Mouse (Mus musculus) limb, embryonic 15.5 days (tissue): ENCODE measurements around the gene Macrod1. TPM values are rescaled to one million over a fixed set of nuclear protein-coding genes. Genes with fewer than 3 reads are reported as not detected.

Experiments
- ATAC-seq: fragments of 200-750 bp; cut with Nextera tagmentation; 2 replicates; pipeline ENCODE4 v1.8.0; 2017; ENCODE audit warnings: low read depth, moderate TSS enrichment; ENCODE audit not compliant: insufficient number of reproducible peaks, low FRiP score, low TSS enrichment
- H3K27ac ChIP-seq: fragments of 300-500 bp; sonication (generic); 2 replicates; pipeline ENCODE4 v1.5.1; 2015; ENCODE audit warnings: moderate library complexity, mild to moderate bottlenecking, inconsistent platforms
- H3K27me3 ChIP-seq: fragments of 300-500 bp; sonication (generic); 2 replicates; pipeline ENCODE4 v1.6.1; 2015; ENCODE audit warnings: inconsistent platforms
- H3K36me3 ChIP-seq: fragments of 300-500 bp; sonication (generic); 2 replicates; pipeline ENCODE4 v1.6.1; 2015; ENCODE audit warnings: inconsistent platforms
- H3K4me1 ChIP-seq: fragments of 300-500 bp; sonication (generic); 2 replicates; pipeline ENCODE4 v1.6.1; 2015; ENCODE audit warnings: inconsistent platforms
- H3K4me2 ChIP-seq: fragments of 300-500 bp; sonication (generic); 2 replicates; pipeline ENCODE4 v1.6.1; 2015; ENCODE audit warnings: mild to moderate bottlenecking, inconsistent platforms
- H3K4me3 ChIP-seq: fragments of 300-500 bp; sonication (generic); 2 replicates; pipeline ENCODE4 v1.5.1; 2015; ENCODE audit warnings: mild to moderate bottlenecking, inconsistent platforms
- H3K9ac ChIP-seq: fragments of 300-500 bp; sonication (generic); 2 replicates; pipeline ENCODE4 v1.6.1; 2015; ENCODE audit warnings: inconsistent platforms
- H3K9me3 ChIP-seq: fragments of 300-500 bp; sonication (generic); 2 replicates; pipeline ENCODE4 v1.6.1; 2016; ENCODE audit warnings: inconsistent platforms
- WGBS: fragments of 180-500 bp; shearing (Covaris S2); methylation state at CpG from one replicate; pipeline ENCODE4 v1.1.7; 2015; 5-methylcytosine and 5-hydroxymethylcytosine counted together
- polyA plus RNA-seq: library from polyadenylated mRNA; unstranded; fragments of >200 nt; fragmentation: Nextera tagmentation; extraction: Ambion mirVana; gene quantifications from 2 replicates; pipeline ENCODE4 v1.2.1, GENCODE M21; 2015

Gene Macrod1
- polyA plus RNA-seq, 1 experiment from 2014 or later = 18.2 TPM

GRCm38 (mm10) chr19:7166200-7166711 is 109.6 kb downstream of the Macrod1 start:
- Histone ChIP-seq H3K4me3 (peak overlapping the region; percentile 73), H3K9ac (peak overlapping the region; percentile 62), H3K9me3 (no peaks in the 10 kb centered on the region), H3K4me2 (peak overlapping the region; percentile 99), H3K36me3 (no peaks in the 10 kb centered on the region), H3K4me1 (peaks cover 42% of the 10 kb centered on the region), H3K27ac (no peak overlapping the region), H3K27me3 (peaks cover 42% of the 10 kb centered on the region)
- WGBS = 3% methylated on average over 15 of the region's 15 CpGs
- no peak for ATAC-seq

GRCm38 (mm10) chr19:7166767-7167166 is 110.2 kb downstream of the Macrod1 start:
- no peak overlapping the region for H3K4me3 ChIP-seq
- H3K9me3 ChIP-seq = no peaks in the 10 kb centered on the region
- H3K27me3 ChIP-seq = peaks cover 42% of the 10 kb centered on the region
- no peak for ATAC-seq
- no peak overlapping the region for H3K27ac ChIP-seq
- no peak overlapping the region for H3K9ac ChIP-seq
- 13% methylated on average over 6 of the region's 6 CpGs for WGBS
- H3K4me1 ChIP-seq = peaks cover 47% of the 10 kb centered on the region
- no peak overlapping the region for H3K4me2 ChIP-seq
- H3K36me3 ChIP-seq = no peaks in the 10 kb centered on the region

- Histone ChIP-seq H3K9me3 (no peaks in the 10 kb centered on the region), H3K27ac (no peak overlapping the region), H3K36me3 (no peaks in the 10 kb centered on the region), H3K9ac (no peak overlapping the region), H3K4me3 (no peak overlapping the region), H3K4me1 (peaks cover 58% of the 10 kb centered on the region), H3K27me3 (peaks cover 41% of the 10 kb centered on the region), H3K4me2 (no peak overlapping the region)
- ATAC-seq = no peak
- 56% methylated on average over 2 of the region's 2 CpGs for WGBS
Observed at GRCm38 (mm10) chr19:7168423-7168822, 111.8 kb downstream of the Macrod1 start.

DNA sequence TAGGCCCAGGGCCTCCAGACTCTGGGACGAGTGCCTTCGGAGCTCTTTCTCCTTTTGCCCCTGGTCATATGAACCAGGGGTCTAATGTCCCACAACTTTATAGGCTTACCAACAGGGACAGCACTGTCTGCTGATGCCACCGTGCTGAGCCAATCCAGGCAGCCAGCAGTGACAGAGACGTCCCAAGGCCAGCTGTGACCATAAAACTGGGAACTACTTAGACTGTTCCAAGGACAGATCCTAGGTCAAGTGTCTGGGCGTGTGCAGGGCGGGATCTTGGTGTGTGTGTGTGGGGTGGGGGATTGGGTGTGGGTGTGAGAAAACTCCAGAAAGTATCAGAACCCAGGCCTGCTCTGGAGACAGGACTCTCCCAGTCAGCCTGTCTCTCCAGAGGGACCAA is 114.3 kb downstream of the Macrod1 start:
- Histone ChIP-seq H3K4me2 (no peak overlapping the region), H3K27me3 (peaks cover 31% of the 10 kb centered on the region), H3K9me3 (no peaks in the 10 kb centered on the region), H3K9ac (no peak overlapping the region), H3K4me3 (no peak overlapping the region), H3K27ac (peak overlapping the region; percentile 4; the same call in 1 of the 2 replicates), H3K4me1 (peaks cover 43% of the 10 kb centered on the region), H3K36me3 (no peaks in the 10 kb centered on the region)
- WGBS = 54% methylated on average over 6 of the region's 6 CpGs
- ATAC-seq = no peak

- ATAC-seq = no peak
- Histone ChIP-seq H3K27ac (peak overlapping the region; percentile 4; the same call in 1 of the 2 replicates), H3K4me3 (no peak overlapping the region), H3K27me3 (peaks cover 26% of the 10 kb centered on the region), H3K4me1 (peaks cover 43% of the 10 kb centered on the region), H3K9me3 (no peaks in the 10 kb centered on the region), H3K36me3 (no peaks in the 10 kb centered on the region), H3K4me2 (no peak overlapping the region), H3K9ac (no peak overlapping the region)
- 18% methylated on average over 8 of the region's 8 CpGs for WGBS
Observed at GRCm38 (mm10) chr19:7171447-7171846, 114.8 kb downstream of the Macrod1 start.

GRCm38 (mm10) chr19:7172051-7172866 is 115.6 kb downstream of the Macrod1 start:
- Histone ChIP-seq H3K27me3 (peaks cover 18% of the 10 kb centered on the region), H3K27ac (no peak overlapping the region; the same call in 1 of the 2 replicates), H3K9me3 (no peaks in the 10 kb centered on the region), H3K36me3 (no peaks in the 10 kb centered on the region), H3K9ac (no peak overlapping the region), H3K4me2 (no peak overlapping the region), H3K4me1 (peaks cover 41% of the 10 kb centered on the region), H3K4me3 (no peak overlapping the region)
- peak; percentile 53 for ATAC-seq
- 17% methylated on average over 13 of the region's 13 CpGs for WGBS

DNA sequence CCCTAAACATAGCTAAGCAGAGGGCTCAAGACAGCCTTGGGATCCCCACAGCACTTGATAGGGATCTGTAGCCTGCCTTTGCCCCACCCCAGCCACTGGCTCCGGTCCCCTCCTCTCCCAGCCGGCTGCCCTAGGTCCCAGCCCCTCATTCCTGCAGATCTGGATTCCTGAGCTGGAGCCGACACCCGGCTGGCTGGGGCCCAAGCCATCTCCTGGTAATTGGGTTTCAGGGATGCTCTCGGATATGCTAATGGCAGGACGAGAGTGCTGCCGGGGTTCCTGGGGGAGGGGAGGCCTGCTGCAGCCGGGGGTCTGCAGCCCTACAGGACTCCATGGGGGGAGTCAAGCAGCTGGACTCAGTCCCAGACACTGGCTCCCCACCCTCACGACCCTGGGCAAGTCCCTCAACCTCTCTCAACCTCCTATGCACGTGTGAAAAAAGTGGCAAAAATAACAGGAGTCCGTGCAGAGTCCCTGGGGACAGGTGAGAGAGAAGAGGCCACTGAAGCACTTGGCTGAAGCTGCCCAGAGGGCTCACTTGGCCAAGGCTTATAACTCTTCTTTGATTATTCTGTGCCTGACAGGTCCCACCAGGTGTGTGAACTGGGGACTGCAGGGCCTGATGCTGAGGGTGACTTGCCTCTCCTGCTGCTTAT is 119.6 kb downstream of the Macrod1 start:
- Histone ChIP-seq H3K4me3 (no peak overlapping the region), H3K27ac (peak overlapping the region; percentile 48; the same call in 1 of the 2 replicates), H3K27me3 (0 out of 2 replicates have a peak, but pooled peaks cover 7% of the 10 kb centered on the region), H3K36me3 (no peaks in the 10 kb centered on the region), H3K4me2 (no peak overlapping the region), H3K4me1 (peaks cover 65% of the 10 kb centered on the region), H3K9me3 (no peaks in the 10 kb centered on the region), H3K9ac (no peak overlapping the region)
- 10% methylated on average over 11 of the region's 11 CpGs for WGBS
- ATAC-seq = no peak

- H3K27me3 ChIP-seq = 0 out of 2 replicates have a peak, but pooled peaks cover 7% of the 10 kb centered on the region
- ATAC-seq = no peak
- H3K9me3 ChIP-seq = no peaks in the 10 kb centered on the region
- no peak overlapping the region for H3K9ac ChIP-seq
- H3K4me1 ChIP-seq = peaks cover 64% of the 10 kb centered on the region
- WGBS = 49% methylated on average over 13 of the region's 13 CpGs
- H3K36me3 ChIP-seq = no peaks in the 10 kb centered on the region
- no peak overlapping the region for H3K4me3 ChIP-seq
- no peak overlapping the region for H3K4me2 ChIP-seq
- peak overlapping the region; percentile 23; the same call in 1 of the 2 replicates for H3K27ac ChIP-seq
Observed at GRCm38 (mm10) chr19:7177804-7178511, 121.3 kb downstream of the Macrod1 start.

- WGBS = 36% methylated on average over 3 of the region's 3 CpGs
- ATAC-seq = no peak
- H3K4me2 ChIP-seq = no peak overlapping the region
- H3K4me1 ChIP-seq = peaks cover 66% of the 10 kb centered on the region
- H3K4me3 ChIP-seq = no peak overlapping the region
- H3K27me3 ChIP-seq = 0 out of 2 replicates have a peak, but pooled peaks cover 7% of the 10 kb centered on the region
- peak overlapping the region; percentile 23; the same call in 1 of the 2 replicates for H3K27ac ChIP-seq
- H3K9ac ChIP-seq = no peak overlapping the region
- H3K36me3 ChIP-seq = no peaks in the 10 kb centered on the region
- H3K9me3 ChIP-seq = no peaks in the 10 kb centered on the region
Observed at GRCm38 (mm10) chr19:7178841-7179452, 122.3 kb downstream of the Macrod1 start.

GRCm38 (mm10) chr19:7180756-7181405 is 124.3 kb downstream of the Macrod1 start:
- peaks cover 69% of the 10 kb centered on the region for H3K4me1 ChIP-seq
- ATAC-seq = no peak
- no peak overlapping the region for H3K9ac ChIP-seq
- WGBS = 81% methylated on average over 8 of the region's 8 CpGs
- peaks cover 10% of the 10 kb centered on the region; the same call in 1 of the 2 replicates for H3K27me3 ChIP-seq
- H3K9me3 ChIP-seq = no peaks in the 10 kb centered on the region
- no peak overlapping the region for H3K4me2 ChIP-seq
- no peak overlapping the region for H3K27ac ChIP-seq
- H3K36me3 ChIP-seq = no peaks in the 10 kb centered on the region
- no peak overlapping the region for H3K4me3 ChIP-seq

- peaks cover 17% of the 10 kb centered on the region for H3K27me3 ChIP-seq
- H3K27ac ChIP-seq = no peak overlapping the region
- H3K4me2 ChIP-seq = no peak overlapping the region
- WGBS = 61% methylated on average over 7 of the region's 7 CpGs
- peaks cover 69% of the 10 kb centered on the region for H3K4me1 ChIP-seq
- H3K9me3 ChIP-seq = no peaks in the 10 kb centered on the region
- H3K4me3 ChIP-seq = no peak overlapping the region
- no peak overlapping the region for H3K9ac ChIP-seq
- no peaks in the 10 kb centered on the region for H3K36me3 ChIP-seq
- ATAC-seq = no peak
Observed at GRCm38 (mm10) chr19:7181496-7181895, 124.9 kb downstream of the Macrod1 start.
